Mouse (Mus musculus) left cerebral cortex, adult 6 months (tissue): Measurements from ENCODE around the gene Naip2. TPM values are rescaled to one million over a fixed set of nuclear protein-coding genes. Genes with fewer than 3 reads are reported as not detected.

ENCODE experiments used
- long read RNA-seq, 2 experiments: library from polyadenylated mRNA; unstranded; transcript quantifications; one replicate each; pipeline ENCODE4 v2.0.0; 2019 to 2020
- polyA plus RNA-seq: library from polyadenylated mRNA; unstranded; fragments of <200 nt; fragmentation: Nextera tagmentation; gene quantifications from 2 replicates; pipeline ENCODE4 v1.2.3, GENCODE M21; 2021

Naip2 gene
- 0.34 and 0.44 TPM in 2 replicates for polyA plus RNA-seq
- long read RNA-seq, experiment 1, partial matches to known transcripts = 2 of 3 reads
- long read RNA-seq, experiment 1, other reads (novel, unspliced or antisense) = 1 of 3 reads
- long read RNA-seq, experiment 2 = 0 reads

DNA sequence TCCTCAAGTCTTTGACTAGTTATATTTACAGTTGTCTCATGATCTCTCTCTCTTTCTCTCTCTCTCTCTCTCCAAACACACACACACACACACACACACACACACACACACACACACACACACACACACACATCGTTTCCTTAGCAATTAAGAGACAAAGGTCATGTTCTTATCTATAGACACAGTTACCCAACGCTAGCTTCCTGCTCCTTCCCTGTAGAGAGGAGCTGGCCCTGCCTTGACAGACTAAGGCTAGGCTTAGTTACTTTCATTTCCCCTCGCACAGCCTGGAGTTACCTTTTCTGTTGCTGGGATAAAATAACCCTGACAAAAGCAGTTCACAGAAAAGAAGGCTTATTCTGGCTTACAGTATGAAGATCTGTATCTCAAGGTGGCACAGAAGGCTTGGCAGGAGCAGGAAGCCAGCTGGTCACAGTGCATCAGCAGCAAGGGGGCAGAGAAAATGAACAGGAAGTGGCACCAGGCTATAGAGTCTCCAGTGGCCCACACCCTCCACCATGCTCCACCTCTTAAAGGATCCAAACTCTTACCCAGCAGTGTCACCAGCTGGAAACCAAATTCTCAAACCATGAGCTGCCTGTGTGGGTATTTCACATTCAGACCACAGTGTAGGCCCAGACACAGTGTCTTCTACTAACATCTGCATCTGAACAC is at the start of gene Naip2:
Naip2 (minus strand) TSS at position 434 of the 675 bp plus-strand sequence.

DNA sequence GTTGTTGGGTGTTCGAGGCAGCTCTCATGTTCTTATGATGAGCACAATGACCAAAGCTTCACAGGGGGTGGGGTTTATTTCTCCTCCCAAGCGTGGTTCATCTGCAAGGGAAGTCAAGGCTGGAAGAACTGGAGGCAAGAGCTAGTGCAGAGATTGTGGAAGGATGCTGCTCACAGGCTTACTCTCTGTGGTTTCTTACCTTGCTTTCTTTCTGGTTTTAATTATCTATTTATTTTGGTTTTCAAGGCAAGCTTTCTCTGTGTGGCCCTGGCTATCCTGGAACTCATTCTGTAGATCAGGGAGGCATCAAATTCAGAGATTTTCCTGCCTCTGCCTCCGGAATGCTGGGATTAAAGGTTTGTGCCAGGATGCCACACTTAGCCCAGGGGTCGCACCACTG is 44.3 kb upstream of the Naip2 start, which contains the start of gene Naip5:
Naip5 (minus strand) TSS at position 101 of the 400 bp plus-strand sequence.

DNA sequence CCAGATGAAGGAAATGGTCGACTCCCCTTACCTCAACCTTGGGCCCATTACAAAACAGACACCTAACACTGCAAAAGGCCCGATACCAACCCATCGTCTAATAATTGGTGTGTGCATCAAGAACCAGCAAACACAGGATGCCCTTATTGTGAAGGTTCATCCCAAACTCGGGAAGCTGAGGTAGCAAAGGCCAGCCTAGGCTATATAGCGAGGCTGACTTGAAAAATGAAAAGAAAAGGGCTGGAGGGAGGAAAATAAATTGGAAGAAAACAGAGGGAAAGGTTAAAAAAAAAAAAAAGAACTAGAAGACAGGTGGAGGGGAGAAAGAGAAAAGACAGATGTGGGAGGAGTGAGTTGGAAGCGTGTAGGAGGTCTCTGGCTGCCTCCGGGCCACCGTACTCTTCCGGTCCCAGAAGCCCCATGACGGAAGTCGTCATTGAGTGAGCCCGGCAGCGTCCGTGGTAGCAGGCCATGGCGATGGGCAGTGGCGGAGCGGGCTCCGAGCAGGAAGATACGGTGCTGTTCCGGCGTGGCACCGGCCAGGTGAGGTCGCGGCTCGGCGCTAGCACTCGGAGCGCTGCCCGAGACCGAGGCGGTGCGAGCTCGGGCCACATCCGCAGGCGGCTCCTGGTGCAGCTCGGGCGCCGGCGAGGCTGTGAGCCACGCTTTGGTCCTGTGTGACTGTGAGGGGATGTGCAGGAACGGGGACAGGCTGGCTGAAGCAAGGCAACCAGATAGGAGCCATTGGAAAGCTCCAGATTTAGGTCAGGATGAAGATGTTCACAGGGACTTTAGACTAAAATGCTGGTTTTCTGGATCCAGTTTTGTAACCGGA is 77.3 kb downstream of the Naip2 start, which contains the start of gene Smn1:
Smn1 (plus strand) TSS at position 430 of the 835 bp plus-strand sequence.

DNA sequence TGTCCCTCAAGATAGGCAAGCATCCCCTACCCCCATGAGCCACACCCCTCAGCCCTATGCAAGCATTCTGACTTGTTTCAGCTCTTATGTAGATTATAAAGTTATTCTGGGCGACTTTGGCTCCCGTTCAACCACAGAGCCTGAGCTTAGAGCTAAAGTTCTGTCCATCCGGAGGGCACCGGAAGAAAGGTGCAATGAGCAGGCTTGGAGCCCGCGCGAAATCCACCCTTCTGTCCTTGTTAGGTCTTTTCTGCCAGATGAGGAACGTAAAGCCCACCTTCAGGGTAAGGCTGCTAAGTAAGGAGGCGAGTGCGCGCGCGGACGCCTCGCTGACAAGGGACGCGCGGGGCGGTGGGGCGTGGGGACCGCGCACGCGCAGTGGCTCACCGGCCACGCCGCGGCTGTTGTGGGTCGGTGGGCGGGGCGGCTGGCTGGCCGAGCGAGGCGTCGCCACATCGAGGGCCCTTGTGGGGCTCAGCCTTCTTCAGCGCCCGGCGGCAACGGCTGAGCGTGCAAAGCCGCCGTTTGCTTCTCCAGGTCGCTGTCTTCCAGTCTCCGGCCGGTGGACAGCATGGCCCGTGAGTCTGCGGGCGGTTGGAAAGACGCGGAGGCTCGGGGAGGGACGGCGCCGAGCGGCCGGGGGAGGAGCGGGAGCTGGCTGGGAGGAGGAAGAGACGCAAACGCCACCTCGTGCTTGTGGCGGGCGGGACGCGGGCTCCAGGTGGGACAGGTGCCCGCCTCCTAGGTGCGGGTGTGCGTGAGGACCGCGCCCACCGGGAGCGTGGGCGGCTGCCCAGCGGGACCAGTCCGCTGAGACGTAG is 94.0 kb downstream of the Naip2 start, which contains the start of gene Serf1:
Serf1 (plus strand) TSS at position 361 of the 821 bp plus-strand sequence.

DNA sequence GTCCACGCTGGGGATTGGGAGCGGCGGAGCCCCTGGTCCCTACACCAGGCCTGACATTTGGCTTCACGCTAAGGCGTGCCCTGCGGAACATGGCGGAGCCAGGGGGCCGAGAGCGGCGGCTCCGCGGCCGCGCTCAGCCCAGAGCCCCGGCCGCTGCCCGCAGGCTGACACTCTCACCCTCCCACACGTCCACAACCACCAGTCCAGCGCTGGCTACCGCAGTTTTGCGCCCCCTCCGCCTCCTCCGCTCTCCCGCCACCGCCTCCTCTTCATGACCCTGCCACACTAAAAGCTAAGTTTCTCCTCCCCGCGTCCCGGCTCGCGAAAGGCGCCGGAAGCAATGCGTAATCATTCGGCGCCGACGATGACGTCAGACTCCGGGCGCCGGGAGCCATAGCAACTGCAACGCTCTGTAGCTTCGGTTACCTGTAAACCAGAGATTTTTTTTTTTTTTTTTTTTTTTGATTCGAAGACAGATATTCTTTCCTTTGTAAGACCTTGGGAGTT is 98.1 kb downstream of the Naip2 start, which contains the start of gene Bdp1:
Bdp1 (minus strand) TSS at position 323 of the 507 bp plus-strand sequence.

Other genes with a start within 250 kb of the Naip2 start
- 26.5 and 29.7 TPM in 2 replicates for gene Mccc2, start 186.5 kb downstream of the Naip2 start, polyA plus RNA-seq
- 4.8 and 6.7 TPM in 2 replicates for gene Bdp1, start 98.0 kb downstream of the Naip2 start, polyA plus RNA-seq
- 69.4 and 71.0 TPM in 2 replicates for gene Serf1, start 94.1 kb downstream of the Naip2 start, polyA plus RNA-seq
- 8.7 and 19.7 TPM in 2 replicates for gene Smn1, start 77.2 kb downstream of the Naip2 start, polyA plus RNA-seq
- gene Naip5, start 44.2 kb upstream of the Naip2 start, polyA plus RNA-seq = 0.03 and 0.09 TPM in 2 replicates
- gene Naip6, start 115.6 kb upstream of the Naip2 start, polyA plus RNA-seq = 0.03 and 0.06 TPM in 2 replicates